Mouse (Mus musculus) lung, adult 2 months (tissue): ENCODE data around the gene Wdr81. TPM values are rescaled to one million over a fixed set of nuclear protein-coding genes. Genes with fewer than 3 reads are reported as not detected.

ENCODE experiments used
- DNase-seq: peaks from one replicate; pipeline ENCODE4 v3.0.0; 2022
- H3K4me1 ChIP-seq: fragments of 200-500 bp; 2 replicates; pipeline ENCODE4 v1.6.1; 2011; ENCODE audit warnings: low read length; ENCODE audit not compliant: control insufficient read depth, insufficient read depth
- H3K4me3 ChIP-seq: fragments of 200-500 bp; replicated peaks from 2 replicates; pipeline ENCODE3; 2011; ENCODE audit warnings: low read depth, mild to moderate bottlenecking, control low read depth, low read length; ENCODE audit errors: extremely low read depth
- CTCF ChIP-seq: fragments of 200-500 bp; IDR thresholded peaks from 2 replicates; pipeline ENCODE4 v1.5.1; 2011; ENCODE audit warnings: mild to moderate bottlenecking, low read length, control low read depth; ENCODE audit not compliant: insufficient read depth
- POLR2A ChIP-seq: fragments of 200-500 bp; IDR thresholded peaks from 2 replicates; pipeline ENCODE4 v1.6.1; 2011; ENCODE audit warnings: low read depth, mild to moderate bottlenecking, control low read depth, low read length, borderline replicate concordance; ENCODE audit errors: extremely low read depth
- WGBS: fragments of 180-500 bp; shearing (Covaris S2); methylation state at CpG from one replicate; pipeline ENCODE4 v1.1.7; 2018; 5-methylcytosine and 5-hydroxymethylcytosine counted together
- polyA plus RNA-seq: library from polyadenylated mRNA; depleted of rRNA; stranded (reverse); fragments of >200 nt; gene quantifications from 2 replicates; pipeline ENCODE4 v1.2.3, GENCODE M21; 2012; rRNA removed

The Wdr81 gene
- polyA plus RNA-seq, 1 experiment = 29.9 TPM

- TF ChIP-seq POLR2A (no peak), CTCF (no peak)
Measured at GRCm38 (mm10) chr11:75404801-75405200, 49.7 kb downstream of the Wdr81 start.

GRCm38 (mm10) chr11:75403301-75404052, 51.0 kb downstream of the Wdr81 start:
- 55% methylated on average over 6 of the region's 6 CpGs for WGBS
- TF ChIP-seq POLR2A (no peak), CTCF (no peak)
- H3K4me1 ChIP-seq = 0 out of 2 replicates have a peak, but pooled peaks cover 5% of the 10 kb centered on the region
- DNase-seq = peak; percentile 27
- no peak overlapping the region for H3K4me3 ChIP-seq

More at GRCm38 (mm10) chr11:75404801-75405200, 49.7 kb downstream of the Wdr81 start:
- Histone ChIP-seq H3K4me3 (no peak overlapping the region), H3K4me1 (0 out of 2 replicates have a peak, but pooled peaks cover 5% of the 10 kb centered on the region)
- 86% methylated on average over 6 of the region's 6 CpGs for WGBS
- no peak for DNase-seq

GRCm38 (mm10) chr11:75402271-75402690, 52.2 kb downstream of the Wdr81 start:
- DNase-seq = peak; percentile 26
- TF ChIP-seq POLR2A = no peak
- TF ChIP-seq CTCF = peak; percentile 55
- 42% methylated on average over 5 of the region's 5 CpGs for WGBS
- Histone ChIP-seq H3K4me3 (no peak overlapping the region), H3K4me1 (0 out of 2 replicates have a peak, but pooled peaks cover 5% of the 10 kb centered on the region)

- no peak for DNase-seq
- no peak for TF ChIP-seq POLR2A
- TF ChIP-seq CTCF = no peak
- H3K4me3 ChIP-seq = no peak overlapping the region
- 79% methylated on average over 9 of the region's 9 CpGs for WGBS
- H3K4me1 ChIP-seq = 0 out of 2 replicates have a peak, but pooled peaks cover 5% of the 10 kb centered on the region
Measured at GRCm38 (mm10) chr11:75400099-75400498, 54.4 kb downstream of the Wdr81 start.

GRCm38 (mm10) chr11:75399411-75399841, 55.1 kb downstream of the Wdr81 start:
- Histone ChIP-seq H3K4me1 (0 out of 2 replicates have a peak, but pooled peaks cover 5% of the 10 kb centered on the region), H3K4me3 (no peak overlapping the region)
- TF ChIP-seq POLR2A (no peak), CTCF (no peak)
- no peak for DNase-seq
- WGBS = 82% methylated on average over 11 of the region's 11 CpGs

GRCm38 (mm10) chr11:75397452-75397851, 57.1 kb downstream of the Wdr81 start:
- WGBS = 73% methylated on average over 7 of the region's 7 CpGs
- DNase-seq = no peak
- no peak for TF ChIP-seq CTCF
- no peak for TF ChIP-seq POLR2A
- Histone ChIP-seq H3K4me1 (no peaks in the 10 kb centered on the region), H3K4me3 (no peak overlapping the region)

GRCm38 (mm10) chr11:75395611-75396010, 58.9 kb downstream of the Wdr81 start:
- DNase-seq = no peak
- no peaks in the 10 kb centered on the region for H3K4me1 ChIP-seq
- TF ChIP-seq POLR2A (no peak), CTCF (no peak)
- no peak overlapping the region for H3K4me3 ChIP-seq
- 62% methylated on average over 1 of the region's 1 CpGs for WGBS

Other genes starting within 250 kb of the Wdr81 start
- gene Rpa1, start 106.4 kb downstream of the Wdr81 start, polyA plus RNA-seq = 15.9 and 17.1 TPM in 2 replicates
- 3.6 and 5.2 TPM in 2 replicates for gene Smyd4, start 106.3 kb downstream of the Wdr81 start, polyA plus RNA-seq
- 96.0 and 110 TPM in 2 replicates for gene Serpinf1, start 32.0 kb downstream of the Wdr81 start, polyA plus RNA-seq
- 0.60 and 0.82 TPM in 2 replicates for gene Serpinf2, start 15.1 kb downstream of the Wdr81 start, polyA plus RNA-seq
- gene Tlcd2, start 7.0 kb upstream of the Wdr81 start, polyA plus RNA-seq = 15.3 and 29.6 TPM in 2 replicates
- gene Prpf8, start 32.1 kb upstream of the Wdr81 start, polyA plus RNA-seq = 67.9 and 90.2 TPM in 2 replicates
- gene Rilp, start 55.4 kb upstream of the Wdr81 start, polyA plus RNA-seq = 14.5 and 15.3 TPM in 2 replicates
- 50.1 and 58.6 TPM in 2 replicates for gene Scarf1, start 58.8 kb upstream of the Wdr81 start, polyA plus RNA-seq
- gene Slc43a2, start 77.0 kb upstream of the Wdr81 start, polyA plus RNA-seq = 68.2 and 78.7 TPM in 2 replicates
- 56.1 and 70.4 TPM in 2 replicates for gene Pitpna, start 133.4 kb upstream of the Wdr81 start, polyA plus RNA-seq
- gene Inpp5k, start 176.3 kb upstream of the Wdr81 start, polyA plus RNA-seq = 96.6 and 130 TPM in 2 replicates
- 216 and 256 TPM in 2 replicates for gene Myo1c, start 195.8 kb upstream of the Wdr81 start, polyA plus RNA-seq
- gene Crk, start 224.5 kb upstream of the Wdr81 start, polyA plus RNA-seq = 49.5 and 140 TPM in 2 replicates